Mouse (Mus musculus) monocyte, adult 2 months (primary cell): Measurements from ENCODE around the gene Erc1.

Experiments used
- DNase-seq, 2 experiments: peaks; one replicate each; pipeline ENCODE4 v3.0.0; 2022; ENCODE audit warnings: low spot score in 2 of 2, low read depth in 1 of 2

The Erc1 gene

DNA sequence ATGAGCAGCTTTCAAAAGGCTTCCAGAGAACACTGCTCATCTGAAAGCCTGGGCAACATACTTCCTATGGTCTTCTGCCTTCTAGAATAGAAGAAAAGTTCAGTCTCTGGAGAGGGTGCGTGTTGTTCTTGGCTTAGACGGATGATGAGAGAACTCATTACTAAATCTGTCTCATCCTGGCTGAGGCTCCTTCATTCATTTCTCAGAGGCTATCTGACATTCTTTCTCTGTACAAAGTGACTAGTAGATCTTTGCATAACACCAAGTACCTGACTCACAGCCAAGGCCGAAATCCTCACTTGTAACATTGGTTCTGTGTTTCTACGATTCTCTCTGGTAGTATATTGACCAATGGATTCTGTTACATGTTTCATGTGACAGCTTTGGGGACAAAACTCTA lies 252.5 kb downstream of the Erc1 start:
- DNase-seq, result no peak

DNA sequence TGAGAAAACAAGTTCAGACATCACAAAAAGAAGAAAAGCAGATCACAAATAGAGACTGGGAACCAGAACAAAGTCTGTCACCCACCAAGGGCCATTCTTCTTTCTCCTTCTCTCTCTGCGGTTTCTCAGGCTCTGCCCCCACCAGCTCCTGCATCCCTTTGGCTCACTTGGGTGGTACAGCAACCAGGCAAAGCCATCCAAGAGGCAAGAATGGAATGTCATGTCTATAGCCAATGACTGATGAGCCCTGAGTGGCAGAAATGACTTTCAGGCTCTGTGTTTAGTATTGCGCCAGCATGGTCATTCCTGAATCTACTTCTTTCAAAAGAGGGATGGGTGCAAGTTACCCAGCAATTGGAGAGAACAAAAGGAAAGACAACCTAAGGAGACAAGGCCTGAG lies 257.1 kb downstream of the Erc1 start:
- DNase-seq, result no peak

DNA sequence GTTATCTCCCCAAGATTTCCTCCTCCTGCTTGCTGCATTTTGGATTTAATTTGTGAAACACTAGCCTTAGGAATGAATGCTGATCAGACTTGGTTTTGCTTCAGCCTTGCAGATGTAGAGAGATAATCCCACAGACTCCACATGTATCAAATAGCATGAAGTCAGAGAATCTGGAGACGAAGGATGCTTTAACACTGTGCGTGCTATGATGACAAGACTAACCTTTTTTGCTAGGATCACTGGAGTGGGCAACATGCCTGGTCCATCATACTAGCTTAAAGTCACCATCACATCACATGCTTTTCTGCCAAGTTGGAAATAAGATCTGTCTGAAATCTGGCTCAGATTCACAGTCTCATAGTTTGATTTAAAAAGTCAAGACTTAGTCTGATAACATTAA lies 260.1 kb downstream of the Erc1 start:
- DNase-seq, result no peak

DNA sequence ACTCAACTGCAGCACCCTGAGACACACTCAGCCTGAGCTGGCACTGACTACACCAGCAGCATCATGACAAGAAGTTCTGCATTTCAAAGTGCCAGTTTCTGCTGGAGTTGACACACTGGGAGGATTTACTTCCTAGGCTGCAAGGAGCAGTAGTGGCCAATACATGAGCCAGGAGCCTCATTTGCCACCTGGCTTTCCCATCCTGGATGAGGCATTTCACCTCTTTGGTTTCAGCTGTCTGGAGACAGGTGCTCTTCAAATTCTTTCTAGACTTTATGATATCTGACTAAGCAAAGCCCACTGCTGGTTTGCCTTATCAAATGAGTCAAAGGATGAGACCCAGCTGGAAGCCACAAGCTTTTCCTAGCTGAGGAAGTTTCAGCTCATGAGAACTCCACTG lies 260.5 kb downstream of the Erc1 start:
- no peak for DNase-seq

DNA sequence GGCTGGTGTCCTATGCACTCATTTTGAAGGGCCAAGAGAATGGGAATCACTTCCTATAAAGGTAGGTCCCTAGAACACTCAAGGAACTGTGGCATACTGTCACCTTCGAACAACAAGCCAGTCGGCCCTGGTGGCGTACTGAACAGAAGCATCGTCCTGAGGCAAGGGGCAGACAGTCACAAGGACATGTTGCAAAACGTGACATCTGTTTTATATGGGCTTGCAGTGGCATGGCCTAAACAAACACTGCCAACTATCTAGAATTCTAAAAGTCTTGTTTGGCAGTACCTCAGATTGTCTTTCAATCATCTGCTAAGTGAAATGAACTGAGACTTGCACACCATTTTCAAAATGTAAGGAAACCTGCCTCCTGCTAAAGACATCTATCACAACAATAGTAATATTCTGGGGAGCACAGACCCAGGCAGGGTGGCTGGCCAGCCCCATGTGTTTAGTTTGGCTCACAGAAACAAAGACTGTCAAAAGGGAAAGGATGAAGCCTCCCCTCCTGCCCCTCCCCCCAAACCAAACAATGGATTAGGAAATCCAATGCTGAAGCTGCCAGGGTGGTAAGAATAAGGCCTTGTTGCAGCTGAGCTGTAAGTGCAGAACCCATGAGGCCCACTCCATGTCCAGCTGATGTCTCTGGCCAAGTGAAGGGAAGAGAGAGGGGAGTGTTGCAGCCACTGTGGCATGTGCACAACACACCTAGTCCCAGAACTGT lies 262.2 kb downstream of the Erc1 start:
- DNase-seq, result no peak

DNA sequence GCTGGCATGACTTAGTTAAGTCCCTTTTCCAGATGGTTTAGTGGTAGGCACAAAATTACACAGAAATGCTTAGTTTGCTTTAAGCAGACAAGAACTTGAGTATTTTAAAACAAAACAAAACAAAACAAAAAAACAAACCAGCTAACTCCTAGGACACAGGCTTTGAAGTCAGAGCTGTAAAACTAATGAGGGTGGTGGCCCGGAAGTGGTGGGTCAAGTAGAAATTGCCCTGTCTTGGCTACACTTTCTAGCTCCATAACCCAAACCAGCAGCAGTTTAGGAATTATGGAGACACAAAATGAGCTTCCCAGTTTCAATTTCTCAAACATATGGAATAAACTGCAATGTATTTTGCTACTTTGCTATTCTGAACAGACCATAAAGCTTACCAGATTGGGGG lies 263.9 kb downstream of the Erc1 start:
- DNase-seq, result no peak

DNA sequence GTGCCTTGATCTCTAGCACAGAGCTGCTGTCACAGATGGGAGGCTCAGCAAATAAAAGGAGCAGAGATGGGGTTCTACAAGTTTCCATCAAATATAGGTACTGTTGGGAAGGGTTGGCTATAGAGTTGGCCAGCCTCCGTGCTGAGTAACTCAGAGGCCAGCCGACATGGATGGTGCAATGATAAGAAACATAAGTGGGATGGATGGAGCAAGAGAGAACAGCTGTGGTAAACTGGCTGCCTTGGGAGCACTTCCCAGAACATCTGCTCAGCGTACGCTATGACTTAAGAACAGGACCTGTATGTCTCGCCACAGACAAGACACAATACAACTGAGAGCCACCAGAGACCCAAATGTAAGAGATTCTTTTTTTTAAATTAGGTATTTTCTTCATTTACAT lies 264.8 kb downstream of the Erc1 start:
- DNase-seq, result no peak

DNA sequence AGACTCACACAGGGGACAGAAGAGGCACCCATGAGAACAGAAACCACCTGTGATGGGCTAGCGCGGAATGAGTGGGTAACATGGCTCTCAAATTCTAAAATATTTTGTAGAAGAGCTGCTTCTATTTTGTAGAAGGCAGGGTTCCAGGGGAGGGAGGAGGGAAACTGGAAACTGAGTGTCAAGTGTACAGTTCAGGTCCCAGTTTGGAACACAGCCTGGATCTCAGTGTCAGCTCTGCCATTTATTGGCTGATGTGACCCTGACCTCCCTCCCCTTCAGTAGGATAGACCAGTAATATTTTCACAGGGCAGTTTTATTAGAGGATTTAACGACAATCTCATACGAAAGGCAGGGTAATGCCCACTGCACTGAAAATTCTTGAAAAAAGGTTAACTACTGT lies 271.3 kb downstream of the Erc1 start:
- DNase-seq, result no peak

DNA sequence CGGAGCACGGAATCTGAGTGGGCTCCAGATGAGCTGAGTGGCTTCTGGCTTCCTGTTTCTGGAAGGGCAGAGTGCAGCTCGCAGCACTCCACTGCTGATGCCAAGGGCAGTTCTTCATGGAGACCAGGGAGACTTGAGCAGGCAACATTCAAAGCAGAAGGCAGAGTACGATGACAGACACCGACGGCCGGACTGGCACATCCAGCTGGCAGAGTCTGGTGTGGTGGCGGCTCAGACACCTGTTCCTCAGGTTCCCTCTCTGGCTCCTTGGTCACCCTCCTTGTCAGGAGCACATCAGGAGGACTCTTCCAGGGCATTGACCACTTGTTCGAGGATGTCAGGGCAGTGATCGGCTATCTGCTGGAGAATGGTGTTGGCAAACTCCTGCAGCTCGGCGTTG lies 272.6 kb downstream of the Erc1 start:
- no peak for DNase-seq

DNA sequence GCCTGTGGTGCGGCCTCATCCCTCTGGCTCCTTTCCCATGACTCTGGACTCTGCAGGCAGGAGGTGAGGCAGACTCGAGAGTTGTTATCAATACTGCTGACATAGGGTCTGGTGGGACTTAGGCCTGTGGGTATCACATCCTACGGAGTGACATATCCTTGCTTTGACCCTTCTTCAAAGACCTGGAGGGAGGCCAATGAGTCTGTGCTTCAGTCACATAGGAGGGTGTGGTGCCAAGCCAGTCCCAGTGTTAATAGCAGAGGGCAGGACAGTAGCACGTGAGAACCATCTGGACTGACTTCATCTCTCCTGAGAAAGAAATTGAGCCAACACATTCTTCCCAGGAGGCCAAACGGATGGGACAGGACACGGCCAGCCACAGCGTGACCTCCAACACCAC lies 275.7 kb downstream of the Erc1 start:
- DNase-seq, result no peak

DNA sequence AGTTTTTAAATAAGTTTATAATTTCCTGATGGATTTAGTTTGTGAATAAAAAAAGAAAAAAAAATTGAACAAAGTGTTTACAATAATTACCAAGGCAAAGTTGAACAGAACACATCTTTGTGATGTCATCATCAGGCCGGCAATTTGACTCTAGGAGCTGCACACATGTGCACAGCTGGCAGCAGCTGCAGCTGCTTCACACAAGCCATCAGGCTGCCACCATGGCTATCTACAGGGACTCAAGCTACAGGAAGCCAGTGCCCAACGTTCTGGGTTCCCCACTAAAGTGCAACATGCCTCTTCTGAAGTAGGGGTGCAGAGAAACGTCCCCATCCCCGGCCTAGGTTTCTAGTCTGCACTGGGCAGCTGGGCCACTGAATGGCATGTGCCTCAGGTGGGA lies 277.2 kb downstream of the Erc1 start:
- no peak for DNase-seq

DNA sequence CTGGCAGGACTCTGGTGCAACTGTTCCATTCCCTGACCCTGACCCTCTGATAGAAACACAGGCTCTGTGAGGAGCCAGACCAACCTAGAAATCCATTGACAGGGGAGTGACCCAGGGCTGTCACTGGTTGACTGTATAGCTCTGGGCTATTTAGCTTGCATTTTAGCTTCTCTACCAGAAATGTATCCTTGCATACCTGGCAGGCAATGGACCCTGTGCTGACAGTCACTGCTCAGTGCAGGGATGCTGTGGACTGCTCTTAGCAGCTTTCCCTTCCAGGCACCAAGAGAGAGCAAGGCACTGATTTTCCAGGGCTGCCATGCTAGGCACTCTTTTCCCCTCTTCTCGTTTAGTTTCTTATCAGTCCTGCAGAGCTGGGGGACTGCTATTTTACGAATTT lies 279.6 kb downstream of the Erc1 start:
- no peak for DNase-seq

DNA sequence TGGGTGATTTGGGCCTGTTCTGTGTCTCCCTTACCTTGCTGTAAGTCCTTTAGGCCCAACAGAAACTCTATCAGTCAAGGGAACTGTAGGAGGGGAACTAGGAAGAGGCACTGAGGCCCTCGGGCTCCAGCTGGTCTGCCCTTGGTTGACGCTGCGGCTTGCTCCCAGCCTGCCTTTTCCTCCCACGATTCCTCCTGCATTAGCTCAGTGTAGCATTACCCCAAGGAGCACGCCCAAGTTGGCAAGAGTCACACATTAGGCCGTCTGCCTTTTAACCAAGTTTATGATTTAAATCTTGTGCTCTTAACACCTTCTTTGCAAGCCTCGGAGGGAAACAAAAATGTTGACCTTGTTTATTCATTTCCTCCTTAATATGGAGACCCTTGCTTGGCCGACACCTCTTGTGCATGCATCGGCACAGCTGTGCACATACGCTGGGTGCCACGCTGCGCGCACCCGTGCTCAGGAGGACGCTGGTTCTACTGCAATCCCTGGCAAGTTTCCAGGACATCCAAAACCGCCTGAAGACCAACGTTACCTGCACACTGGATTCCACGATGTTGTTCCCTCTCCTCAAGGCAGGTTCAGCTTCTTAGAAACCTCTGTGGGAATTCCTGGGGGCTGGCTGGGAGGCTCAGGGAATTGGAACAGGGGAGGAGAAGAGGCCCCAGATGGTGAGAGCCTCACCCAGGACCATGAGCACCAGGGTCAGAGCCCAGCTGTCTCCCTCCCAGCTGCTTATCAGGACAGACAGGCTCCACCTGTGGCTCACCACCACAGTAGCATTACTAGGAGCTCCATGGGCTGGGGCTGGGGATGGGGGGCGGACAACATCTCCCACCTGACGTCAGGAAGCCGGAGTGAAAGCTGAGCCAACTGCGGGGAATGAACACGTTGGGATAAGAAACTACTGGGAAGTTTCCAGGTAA lies 282.3 kb downstream of the Erc1 start:
- no peak for DNase-seq

DNA sequence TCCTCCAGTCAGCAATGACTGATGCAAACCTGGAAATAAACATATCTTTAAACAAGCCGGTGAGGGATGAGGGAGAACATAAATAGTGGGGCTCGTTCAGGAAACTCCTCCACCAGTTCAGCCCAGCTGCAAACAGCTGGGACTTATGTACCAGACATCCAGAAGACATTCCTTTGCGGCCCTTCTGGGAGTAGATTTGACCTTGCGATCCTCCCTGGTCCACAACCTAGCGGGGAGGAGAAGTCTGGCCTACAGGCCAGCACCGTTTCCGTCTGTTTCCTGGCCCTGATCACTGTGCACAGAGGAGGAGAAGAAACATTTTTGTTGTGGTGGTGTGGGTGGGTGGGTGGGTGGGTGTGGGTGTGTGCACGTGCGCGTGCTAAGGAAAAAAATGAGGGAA lies 285.4 kb downstream of the Erc1 start:
- DNase-seq, result no peak

DNA sequence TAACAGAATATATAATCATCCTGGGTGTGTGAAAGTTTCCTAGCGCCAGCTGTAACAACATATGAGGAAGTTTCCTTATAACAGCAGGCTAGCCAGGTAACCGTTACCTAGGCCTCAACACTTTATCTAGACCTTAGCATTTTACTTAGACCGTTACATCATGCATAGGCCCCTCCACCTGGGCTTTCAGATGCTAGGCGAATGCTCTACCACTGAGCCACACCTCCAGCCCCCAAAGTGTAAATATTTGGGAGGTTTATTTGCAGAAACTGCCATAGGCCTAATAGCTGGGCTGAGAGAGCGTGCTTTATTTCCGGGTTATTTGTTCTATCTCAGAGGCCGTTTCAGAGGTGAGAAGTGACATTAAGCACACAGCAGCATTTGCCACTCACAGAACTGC lies 289.1 kb downstream of the Erc1 start:
- DNase-seq, result no peak

DNA sequence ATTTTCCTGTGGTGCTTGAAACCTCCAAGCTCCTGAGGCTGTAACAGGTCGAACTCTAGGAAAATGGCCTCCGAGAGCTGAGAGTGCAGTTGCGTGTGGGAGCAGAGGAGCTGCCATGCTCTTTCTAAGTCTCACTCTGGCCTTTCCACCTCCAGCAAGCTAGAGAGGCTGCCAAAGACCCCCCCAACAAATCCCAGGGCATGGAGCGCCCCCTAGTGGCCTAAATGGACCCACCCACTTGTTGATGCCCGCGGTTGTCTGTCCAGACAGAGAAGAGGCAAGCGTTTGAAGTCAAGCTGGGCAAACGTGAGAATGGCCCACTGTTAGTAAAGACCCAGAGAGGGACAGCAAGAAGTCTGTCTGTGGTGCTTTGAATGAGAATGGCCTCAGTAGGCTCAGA lies 293.5 kb downstream of the Erc1 start:
- DNase-seq, result no peak

DNA sequence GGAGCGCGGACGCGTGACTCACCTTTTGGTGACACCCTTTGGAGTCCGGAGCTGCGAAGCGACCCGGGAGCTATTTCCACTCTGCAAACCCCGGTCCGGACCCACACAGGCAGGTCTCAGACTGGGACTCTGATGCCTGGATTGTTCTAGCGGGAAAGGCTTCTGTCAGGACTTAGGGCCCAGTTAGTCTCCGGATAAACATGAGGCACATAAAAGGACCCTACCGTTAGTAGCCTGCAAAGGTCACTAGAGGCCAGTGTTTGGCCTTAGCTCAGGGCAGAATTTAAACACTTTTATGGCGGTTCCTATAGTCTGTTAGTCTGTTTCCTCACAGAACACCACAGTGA lies 303.5 kb downstream of the Erc1 start:
- DNase-seq, result no peak

DNA sequence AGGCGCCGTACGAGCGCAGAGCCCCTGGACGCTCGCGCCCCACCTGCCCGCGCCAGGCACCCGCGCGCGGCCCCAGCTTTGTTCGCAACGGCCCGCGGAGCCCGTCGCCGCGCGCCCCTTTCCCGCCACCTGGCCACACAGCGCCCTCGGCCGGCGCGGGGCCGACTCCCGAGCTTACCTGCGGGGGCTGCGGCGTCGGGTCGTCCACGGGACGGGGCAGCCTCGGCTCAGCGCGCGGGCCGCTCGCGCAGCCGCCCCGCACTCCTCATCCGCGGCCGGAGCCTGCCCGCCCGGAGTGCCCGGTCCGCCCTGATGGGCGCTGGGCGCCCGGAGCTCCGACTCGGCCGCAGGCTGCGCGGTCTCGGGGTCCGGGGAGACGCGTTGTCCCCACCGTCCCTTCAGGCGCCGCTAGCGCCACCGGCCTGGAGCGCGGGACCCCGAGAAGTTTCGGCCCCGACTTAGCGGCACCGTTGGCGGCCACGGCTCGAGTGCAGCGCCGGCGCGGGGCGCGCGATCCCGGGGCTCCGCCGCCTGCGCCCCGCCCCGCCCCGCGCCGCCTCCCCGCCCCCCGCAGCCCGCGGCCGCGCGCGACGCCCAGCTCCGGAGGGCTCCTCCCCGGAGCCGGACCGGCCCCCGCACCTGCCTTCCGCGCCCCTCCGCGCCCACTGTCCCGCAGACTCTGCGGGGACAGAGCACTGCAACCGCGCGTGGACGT lies 304.0 kb downstream of the Erc1 start, which contains the start of gene Wnt5b:
Gene Wnt5b (minus strand): TSS at position 545 of the 715 bp plus-strand sequence.
- DNase-seq, result no peak

DNA sequence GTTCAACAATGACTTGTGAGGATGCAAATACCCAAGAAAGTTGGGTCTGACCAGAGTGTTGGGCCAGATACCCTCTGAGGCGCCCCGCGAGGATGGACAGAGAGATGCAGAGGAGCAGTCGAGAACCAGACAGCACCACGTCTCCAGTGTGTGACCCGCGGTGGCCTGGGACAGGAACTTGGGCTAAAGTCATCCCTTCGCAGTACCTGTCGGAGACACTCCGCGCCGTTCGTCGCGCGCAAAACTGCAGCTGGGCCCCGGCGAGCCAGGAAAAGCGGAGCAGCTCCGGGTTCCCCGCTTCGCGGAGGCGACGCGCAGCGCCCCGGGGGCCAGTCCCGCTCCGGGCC lies 304.5 kb downstream of the Erc1 start:
- DNase-seq, result no peak

DNA sequence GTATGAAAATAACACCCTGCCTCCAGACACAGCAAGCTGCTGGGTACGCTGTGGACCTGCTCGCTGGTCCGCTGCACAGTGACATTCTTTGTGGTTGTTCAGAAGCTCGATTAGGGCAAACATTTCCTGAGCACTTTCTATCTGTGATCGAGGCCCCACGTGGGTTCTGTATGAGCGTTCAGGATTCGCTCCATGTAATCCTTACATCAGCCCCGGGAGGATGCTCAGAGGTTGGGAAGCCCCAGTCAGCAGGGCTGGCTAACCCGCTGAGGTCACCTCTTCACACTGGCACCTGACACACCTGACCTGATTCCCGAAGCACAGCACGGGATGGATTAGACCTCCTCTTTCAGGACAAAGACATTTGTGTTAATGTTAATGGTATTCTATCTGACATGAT lies 312.1 kb downstream of the Erc1 start:
- DNase-seq, result no peak

DNA sequence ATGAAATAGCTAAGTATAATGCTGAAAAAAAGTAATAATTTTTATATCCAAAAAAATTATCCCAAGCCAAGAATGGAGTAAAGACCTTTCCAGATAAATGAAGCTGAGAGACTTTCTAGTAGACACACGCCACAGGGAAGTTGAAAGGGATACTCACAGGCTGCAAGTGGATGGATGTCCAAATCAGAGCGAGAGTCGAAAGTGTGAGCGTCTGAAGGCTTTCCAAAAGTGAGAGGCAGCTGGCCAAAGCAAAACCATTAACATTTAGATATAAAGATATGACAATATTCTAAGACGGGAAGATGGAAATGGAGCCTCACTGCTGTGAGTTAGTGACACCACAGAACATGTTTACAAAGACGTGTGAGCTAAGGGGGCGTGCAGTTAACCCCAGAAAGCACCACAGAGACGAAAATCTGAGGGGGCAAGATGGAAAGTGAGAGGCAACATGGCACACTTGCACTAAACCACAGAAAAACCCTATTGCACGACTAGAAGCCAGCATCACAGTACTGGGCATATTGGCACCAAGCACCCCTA lies 314.7 kb downstream of the Erc1 start:
- DNase-seq, result no peak

DNA sequence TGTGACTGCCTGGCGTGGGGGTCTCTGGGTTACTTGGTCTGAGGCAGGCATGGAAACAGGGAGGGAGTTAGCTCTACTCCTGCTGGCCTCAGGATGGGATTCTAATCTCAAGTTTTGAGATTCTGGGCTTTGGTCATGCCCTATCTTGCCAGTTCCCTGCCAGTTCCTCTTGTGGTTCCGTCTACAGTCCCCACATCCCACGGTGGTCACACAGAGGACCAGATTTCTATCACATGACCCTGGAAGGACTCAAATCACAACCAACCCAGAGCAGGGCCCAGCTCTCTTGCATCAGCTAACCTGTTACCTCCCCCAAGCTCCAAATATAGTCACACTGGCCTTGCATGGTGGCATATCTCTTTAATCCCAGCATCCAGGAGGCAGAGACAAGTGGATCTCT lies 318.3 kb downstream of the Erc1 start:
- no peak for DNase-seq
